Mouse (Mus musculus): ENCODE measurements around the gene Pkd1l3. TPM values are rescaled to one million over a fixed set of nuclear protein-coding genes. Genes with fewer than 3 reads are reported as not detected.

The Pkd1l3 gene
- total and polyA plus RNA-seq, 3 experiments, result 2.6 to 7.4 TPM; not detected in 1

DNA sequence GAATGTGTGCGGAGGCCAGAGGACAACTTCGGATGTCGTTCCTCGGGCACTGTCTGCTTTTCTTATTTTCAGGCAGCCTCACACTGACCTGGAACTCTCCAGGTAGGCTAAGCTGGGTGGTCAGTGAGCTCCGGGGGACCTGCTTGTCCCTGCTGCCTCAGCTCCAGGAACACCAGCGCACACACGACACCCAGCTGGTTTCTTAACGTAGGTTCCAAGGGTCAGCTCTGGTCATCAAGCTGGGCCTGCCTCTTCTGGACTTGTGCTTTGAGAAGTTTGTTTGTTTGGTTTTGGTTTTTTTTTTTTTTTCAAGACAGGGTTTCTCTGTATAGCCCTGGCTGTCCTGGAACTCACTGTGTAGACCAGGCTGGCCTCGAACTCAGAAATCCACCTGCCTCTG, 23.4 kb upstream of the Pkd1l3 start (continued):
- no peak for TF ChIP-seq SIN3A (IDR thresholded peaks at IDR 0.05; ENCODE audit: low read length)
- no peak for TF ChIP-seq NRF1 (IDR thresholded peaks at IDR 0.05; ENCODE audit: insufficient read depth, low read depth, low read length, poor library complexity, severe bottlenecking)
- no peak for TF ChIP-seq MAFK (IDR thresholded peaks at IDR 0.05; ENCODE audit: borderline replicate concordance, low read depth, low read length)
- TF ChIP-seq MYB (IDR thresholded peaks at IDR 0.05; ENCODE audit: low read depth, low read length), result no peak

DNA sequence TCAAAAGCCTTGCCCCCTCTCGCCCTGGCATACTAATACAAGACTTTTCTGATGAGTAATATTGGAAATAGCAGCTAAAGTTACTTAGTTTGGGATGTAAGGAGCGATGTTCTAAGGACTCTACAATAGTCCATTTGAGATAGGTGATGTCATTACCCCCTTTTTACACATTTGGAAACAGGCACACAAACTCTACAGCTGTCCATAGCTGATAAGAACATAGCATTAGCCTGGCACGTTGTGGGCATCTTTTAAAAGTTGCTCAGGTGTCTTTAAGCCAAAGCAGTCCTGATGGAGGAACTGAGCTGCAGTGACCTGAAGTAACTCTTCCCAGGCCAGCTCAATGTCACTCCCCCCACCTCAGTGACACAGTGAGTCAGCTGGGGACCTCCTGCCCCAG, 22.9 kb upstream of the Pkd1l3 start:
- Histone ChIP-seq H3K36me3 (ENCODE audit: control insufficient read depth in 1 of 2, insufficient read depth in 2 of 2, low read length in 2 of 2) (peaks cover 0 to 11% of the 10 kb centered on the region in 2 experiments; a peak in 3 of 4 replicates), H3K27ac (ENCODE audit: control insufficient read depth, low read depth, low read length) (no peak overlapping the region), H3K4me1 (ENCODE audit: control insufficient read depth in 1 of 2, insufficient read depth in 2 of 2, low read length in 2 of 2) (peaks cover 2 to 13% of the 10 kb centered on the region in 2 experiments; a peak in 3 of 4 replicates), H3K9ac (ENCODE audit: control insufficient read depth, low read depth, low read length, poor library complexity, severe bottlenecking) (no peak overlapping the region), H3K4me3 (ENCODE audit: control insufficient read depth in 1 of 2, insufficient read depth in 1 of 2, low read depth in 2 of 2, low read length in 2 of 2) (no peak overlapping the region), H3K27me3 (ENCODE audit: control insufficient read depth in 1 of 2, insufficient read depth in 2 of 2, low read length in 2 of 2) (no peaks in the 10 kb centered on the region), H3K9me3 (replicated peaks; ENCODE audit: insufficient read depth, low read length) (no peaks in the 10 kb centered on the region), H3K79me2 (ENCODE audit: control insufficient read depth, insufficient read depth, low read length, poor library complexity) (no peaks in the 10 kb centered on the region)
- no peak for DNase-seq (ENCODE audit: low read depth, low spot score)
- TF ChIP-seq TAL1 (IDR thresholded peaks at IDR 0.05; ENCODE audit: low read length), result peak; percentile 27
- TF ChIP-seq ETS1 (IDR thresholded peaks at IDR 0.05; ENCODE audit: low read depth, low read length), result no peak

DNA sequence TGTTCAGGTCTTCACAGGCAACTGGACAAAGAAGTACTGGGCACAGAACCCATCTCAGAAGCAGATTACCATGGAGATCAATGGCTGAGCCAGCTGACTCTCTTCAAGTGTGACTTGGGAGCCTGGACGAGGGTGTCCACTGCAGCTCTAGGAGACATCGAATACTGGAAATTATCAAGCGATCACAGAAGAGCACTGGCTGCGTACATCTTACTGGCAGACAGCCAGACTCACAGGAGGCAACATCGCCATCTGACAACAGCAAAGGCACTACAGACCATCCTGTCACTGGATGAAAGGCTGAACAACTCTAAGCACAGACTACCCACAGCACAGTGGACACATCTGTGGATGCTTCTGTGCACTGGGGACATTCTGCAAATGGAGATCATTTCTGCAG, 22.2 kb upstream of the Pkd1l3 start:
- Histone ChIP-seq H3K4me1 (ENCODE audit: control insufficient read depth in 1 of 2, insufficient read depth in 2 of 2, low read length in 2 of 2) (peaks cover 2 to 13% of the 10 kb centered on the region in 2 experiments; a peak in 3 of 4 replicates), H3K27me3 (ENCODE audit: control insufficient read depth in 1 of 2, insufficient read depth in 2 of 2, low read length in 2 of 2) (no peaks in the 10 kb centered on the region), H3K27ac (ENCODE audit: control insufficient read depth, low read depth, low read length) (no peak overlapping the region), H3K9me3 (replicated peaks; ENCODE audit: insufficient read depth, low read length) (no peaks in the 10 kb centered on the region), H3K9ac (ENCODE audit: control insufficient read depth, low read depth, low read length, poor library complexity, severe bottlenecking) (no peak overlapping the region), H3K4me3 (ENCODE audit: control insufficient read depth in 1 of 2, insufficient read depth in 1 of 2, low read depth in 2 of 2, low read length in 2 of 2) (no peak overlapping the region), H3K79me2 (ENCODE audit: control insufficient read depth, insufficient read depth, low read length, poor library complexity) (no peaks in the 10 kb centered on the region), H3K36me3 (ENCODE audit: control insufficient read depth in 1 of 2, insufficient read depth in 2 of 2, low read length in 2 of 2) (peaks cover 0 to 11% of the 10 kb centered on the region in 2 experiments; a peak in 3 of 4 replicates)
- no peak for TF ChIP-seq ELF1 (IDR thresholded peaks at IDR 0.05; ENCODE audit: low read depth, low read length)
- TF ChIP-seq EP300 (IDR thresholded peaks at IDR 0.05; ENCODE audit: low read depth in 1 of 2, low read length in 2 of 2), result peak in 1 of 2 experiments; percentile 28; a peak in 1 of 4 replicates
- peak; percentile 54 for DNase-seq (ENCODE audit: low read depth, low spot score)

DNA sequence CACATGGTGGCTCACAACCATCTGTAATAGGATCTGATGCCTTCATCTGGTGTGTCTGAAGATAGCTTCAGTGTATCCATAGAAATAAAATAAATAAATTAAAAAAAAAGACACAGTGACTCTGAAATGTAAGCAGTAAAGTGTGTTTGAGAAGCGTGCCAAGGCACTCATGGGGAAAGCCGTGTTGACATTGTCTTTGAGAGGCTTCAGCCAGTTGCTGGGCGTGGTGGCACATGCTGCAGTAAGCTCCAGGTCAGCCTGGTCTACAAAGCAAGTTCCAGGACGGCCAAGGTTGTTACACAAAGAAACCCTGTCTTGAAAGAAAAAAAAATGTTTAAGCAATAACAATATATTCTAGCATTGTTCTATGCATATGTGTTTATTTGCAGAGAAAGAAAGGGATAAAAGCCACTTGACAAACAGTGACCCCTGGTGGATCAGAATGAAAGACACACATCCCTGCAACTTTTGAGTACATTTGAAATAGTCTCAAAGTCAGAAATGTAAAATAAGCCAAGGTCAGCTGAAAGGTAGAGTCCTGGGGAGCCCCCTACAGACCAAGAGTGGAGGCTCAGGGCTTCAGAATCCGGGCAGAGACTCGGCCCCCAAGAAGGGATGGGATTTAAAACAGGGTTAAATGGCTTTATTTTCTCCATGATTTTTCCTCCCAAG, 21.1 kb upstream of the Pkd1l3 start:
- Histone ChIP-seq H3K27me3 (ENCODE audit: control insufficient read depth in 1 of 2, insufficient read depth in 2 of 2, low read length in 2 of 2) (no peaks in the 10 kb centered on the region), H3K27ac (ENCODE audit: control insufficient read depth, low read depth, low read length) (no peak overlapping the region), H3K4me3 (ENCODE audit: control insufficient read depth in 1 of 2, insufficient read depth in 1 of 2, low read depth in 2 of 2, low read length in 2 of 2) (no peak overlapping the region), H3K9ac (ENCODE audit: control insufficient read depth, low read depth, low read length, poor library complexity, severe bottlenecking) (no peak overlapping the region), H3K36me3 (ENCODE audit: control insufficient read depth in 1 of 2, insufficient read depth in 2 of 2, low read length in 2 of 2) (peaks cover 0 to 11% of the 10 kb centered on the region in 2 experiments; a peak in 3 of 4 replicates), H3K4me1 (ENCODE audit: control insufficient read depth in 1 of 2, insufficient read depth in 2 of 2, low read length in 2 of 2) (peaks cover 2 to 13% of the 10 kb centered on the region in 2 experiments; a peak in 3 of 4 replicates), H3K9me3 (replicated peaks; ENCODE audit: insufficient read depth, low read length) (no peaks in the 10 kb centered on the region), H3K79me2 (ENCODE audit: control insufficient read depth, insufficient read depth, low read length, poor library complexity) (no peaks in the 10 kb centered on the region)
- DNase-seq (ENCODE audit: low read depth, low spot score), result peak; percentile 78
- no peak for TF ChIP-seq USF2 (IDR thresholded peaks at IDR 0.05; ENCODE audit: borderline replicate concordance in 1 of 2, insufficient read depth in 1 of 2, low read depth in 1 of 2, low read length in 2 of 2)
- TF ChIP-seq ZC3H11A (IDR thresholded peaks at IDR 0.05; ENCODE audit: low read depth, low read length), result 0 out of 2 replicates have a peak, but pooled peaks have one; percentile 39
- TF ChIP-seq GABPA (IDR thresholded peaks at IDR 0.05; ENCODE audit: low read depth, low read length), result no peak
- TF ChIP-seq TBP (IDR thresholded peaks at IDR 0.05; ENCODE audit: low read depth, low read length), result 0 out of 2 replicates have a peak, but pooled peaks have one; percentile 34
- peak; percentile 9 to 79 (median 70); a peak in 4 of 6 replicates for TF ChIP-seq CTCF (IDR thresholded peaks at IDR 0.05 in 2 of 3, conservative IDR thresholded peaks at IDR 0.05 in 1 of 3; ENCODE audit: control insufficient read depth in 1 of 3, insufficient read depth in 1 of 3, low read depth in 2 of 3, low read length in 3 of 3, poor library complexity in 1 of 3, severe bottlenecking in 1 of 3)
- TF ChIP-seq GATA1 (IDR thresholded peaks at IDR 0.05; ENCODE audit: low read depth, low read length), result no peak
- TF ChIP-seq KAT2A (conservative IDR thresholded peaks at IDR 0.05; ENCODE audit: low read depth, low read length), result no peak
- peak; percentile 63 for TF ChIP-seq RAD21 (IDR thresholded peaks at IDR 0.05; ENCODE audit: low read depth, low read length)
- peak; percentile 50 for TF ChIP-seq SMC3 (IDR thresholded peaks at IDR 0.05; ENCODE audit: low read depth, low read length)
